Mouse (Mus musculus) erythroid progenitor cell, adult 5-6 weeks (primary cell): ENCODE data around the gene Fkbp6. TPM values are rescaled to one million over a fixed set of nuclear protein-coding genes. Genes with fewer than 3 reads are reported as not detected.
"Not testable (repeated sequence)": the region's sequence is repeated elsewhere in the genome, so short reads cannot be mapped to it uniquely, and the experiment has no call there.

Experiments used
- ATAC-seq: replicated peaks from 2 replicates; pipeline ENCODE4 v1.8.0; 2016; ENCODE audit warnings: moderate number of reproducible peaks, mild to moderate bottlenecking, moderate TSS enrichment, inconsistent platforms; ENCODE audit not compliant: poor library complexity, low FRiP score, severe bottlenecking
- total RNA-seq, 2 experiments: library from RNA; stranded (forward) in 1 of 2; stranded (reverse) in 1 of 2; fragments of 150-400 nt in 1 of 2; fragments of 186-747, 209-891 nt in 1 of 2; gene quantifications; 2 replicates each; pipeline versions ENCODE4 v1.2.3 to v1.2.4; 2015 to 2017; ENCODE audit warnings: low replicate concordance in 2 of 2

The Fkbp6 gene
- total RNA-seq (2015; ENCODE audit: low replicate concordance) (not detected in 2 replicates), total RNA-seq (2017; ENCODE audit: low replicate concordance) (not detected in 2 replicates)

DNA sequence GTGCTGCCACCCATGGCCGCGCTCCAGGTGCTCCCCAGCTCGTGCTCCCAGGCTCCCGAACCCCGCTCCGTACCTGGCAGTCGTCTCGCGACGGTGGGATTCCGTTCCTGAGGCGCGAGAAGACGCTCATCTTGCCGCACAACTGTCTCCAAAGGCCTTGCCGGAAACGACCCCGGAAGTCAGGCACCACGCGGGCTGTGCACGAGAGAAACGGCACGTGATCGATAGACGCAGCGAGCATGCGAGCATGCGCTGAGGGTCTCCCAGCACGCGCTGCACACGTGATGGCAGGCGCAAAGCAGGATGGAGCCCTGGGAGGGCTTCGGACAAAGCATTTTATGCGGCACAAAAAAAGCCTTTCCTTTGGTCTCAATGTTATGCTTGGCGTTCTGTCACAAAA is at the start of gene Fkbp6:
Fkbp6 (minus strand) TSS at position 183 of the 400 bp plus-strand sequence.
- no peak for ATAC-seq

DNA sequence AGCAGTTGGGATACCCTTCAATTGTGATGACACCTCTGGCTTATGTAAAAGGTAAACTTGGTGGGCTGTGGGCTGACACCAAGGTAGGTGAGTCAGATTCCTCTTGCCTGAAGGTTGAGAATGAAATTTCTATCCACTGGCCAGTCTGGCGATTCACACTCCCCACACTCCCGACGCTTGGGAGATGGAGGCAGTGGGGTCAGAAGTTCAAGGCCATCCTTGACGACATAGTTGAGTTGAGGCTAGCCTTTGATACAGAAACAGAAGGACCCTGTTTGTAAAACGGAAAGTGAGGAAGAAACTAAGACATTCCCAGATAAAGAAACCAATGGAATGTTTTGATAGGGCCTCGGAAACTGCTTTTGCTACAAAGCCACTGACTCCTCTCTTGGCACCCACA is 49.5 kb upstream of the Fkbp6 start:
- no peak for ATAC-seq

DNA sequence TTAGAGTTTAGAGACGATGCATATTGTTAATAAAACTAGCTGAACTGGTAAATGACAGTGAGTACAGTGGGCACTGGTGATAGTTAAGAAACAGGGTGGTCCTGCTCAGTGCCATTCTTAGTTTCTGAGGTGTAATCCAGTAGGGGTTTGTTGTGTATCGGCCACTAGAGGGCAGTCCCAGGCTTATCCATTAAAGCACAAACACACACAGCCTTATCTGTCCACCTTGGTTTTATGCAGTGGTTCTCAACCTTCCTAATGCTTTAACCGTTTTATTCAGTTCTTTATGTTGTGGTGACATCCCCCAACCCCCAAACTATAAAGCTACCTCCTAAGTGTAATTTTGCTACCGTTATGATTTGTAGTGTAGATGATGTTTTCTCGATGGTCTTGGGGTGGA is 46.0 kb upstream of the Fkbp6 start:
- ATAC-seq: peak; percentile 65

- peak; percentile 88 for ATAC-seq
Observed at GRCm38 (mm10) chr5:135394004-135394823, 44.4 kb upstream of the Fkbp6 start, which contains the start of gene Pom121. TSS of gene Pom121 (minus strand) at chr5:135394546.

- no peak for ATAC-seq
Observed at GRCm38 (mm10) chr5:135383771-135384170, 33.9 kb upstream of the Fkbp6 start.

DNA sequence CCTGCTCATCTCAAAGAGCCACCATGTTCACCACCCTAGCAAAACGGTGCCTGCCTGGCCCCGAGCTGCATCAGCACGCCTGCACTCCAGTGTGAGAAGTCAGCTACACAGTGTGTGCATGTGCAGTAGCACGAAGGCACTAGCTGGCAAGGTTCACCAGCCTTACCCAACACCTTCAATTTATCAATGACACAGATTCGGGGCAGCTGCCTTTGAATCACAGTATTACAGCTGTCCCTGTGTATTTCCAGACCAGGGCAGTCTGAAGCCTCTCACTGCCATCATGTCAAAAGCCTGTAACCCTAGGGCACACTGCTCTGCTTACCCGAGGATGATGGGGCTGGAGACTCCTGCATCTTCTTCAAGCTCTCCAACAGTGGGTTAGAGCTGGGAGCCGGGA is 32.9 kb upstream of the Fkbp6 start:
- no peak for ATAC-seq

- no peak for ATAC-seq
Observed at GRCm38 (mm10) chr5:135381356-135381925, 31.6 kb upstream of the Fkbp6 start.

- no peak for ATAC-seq
Observed at GRCm38 (mm10) chr5:135380681-135381080, 30.8 kb upstream of the Fkbp6 start.

- ATAC-seq: no peak
Observed at GRCm38 (mm10) chr5:135376341-135376740, 26.5 kb upstream of the Fkbp6 start.

DNA sequence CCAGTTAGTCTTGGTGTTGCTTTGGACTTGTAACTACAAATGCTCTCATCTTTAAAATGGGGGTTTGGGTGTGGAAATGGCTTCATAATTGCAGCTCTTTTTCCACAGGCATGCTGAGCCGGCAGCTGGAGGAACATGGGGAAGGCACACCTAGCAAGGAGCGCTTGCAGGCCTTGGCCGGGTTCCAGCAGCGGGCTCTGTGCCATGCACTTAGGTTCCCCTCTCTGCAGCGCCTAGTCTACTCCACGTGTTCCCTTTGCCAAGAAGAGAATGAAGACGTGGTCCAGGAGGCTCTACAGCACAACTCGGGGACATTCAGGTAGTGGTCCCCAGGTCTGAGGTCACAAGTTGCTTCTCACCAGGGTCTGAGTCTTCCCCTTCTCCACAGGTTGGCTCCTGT is 25.3 kb upstream of the Fkbp6 start:
- ATAC-seq: no peak

GRCm38 (mm10) chr5:135373601-135374000 is 23.8 kb upstream of the Fkbp6 start:
- no peak for ATAC-seq

- ATAC-seq: no peak
Observed at GRCm38 (mm10) chr5:135371195-135371594, 21.4 kb upstream of the Fkbp6 start.

DNA sequence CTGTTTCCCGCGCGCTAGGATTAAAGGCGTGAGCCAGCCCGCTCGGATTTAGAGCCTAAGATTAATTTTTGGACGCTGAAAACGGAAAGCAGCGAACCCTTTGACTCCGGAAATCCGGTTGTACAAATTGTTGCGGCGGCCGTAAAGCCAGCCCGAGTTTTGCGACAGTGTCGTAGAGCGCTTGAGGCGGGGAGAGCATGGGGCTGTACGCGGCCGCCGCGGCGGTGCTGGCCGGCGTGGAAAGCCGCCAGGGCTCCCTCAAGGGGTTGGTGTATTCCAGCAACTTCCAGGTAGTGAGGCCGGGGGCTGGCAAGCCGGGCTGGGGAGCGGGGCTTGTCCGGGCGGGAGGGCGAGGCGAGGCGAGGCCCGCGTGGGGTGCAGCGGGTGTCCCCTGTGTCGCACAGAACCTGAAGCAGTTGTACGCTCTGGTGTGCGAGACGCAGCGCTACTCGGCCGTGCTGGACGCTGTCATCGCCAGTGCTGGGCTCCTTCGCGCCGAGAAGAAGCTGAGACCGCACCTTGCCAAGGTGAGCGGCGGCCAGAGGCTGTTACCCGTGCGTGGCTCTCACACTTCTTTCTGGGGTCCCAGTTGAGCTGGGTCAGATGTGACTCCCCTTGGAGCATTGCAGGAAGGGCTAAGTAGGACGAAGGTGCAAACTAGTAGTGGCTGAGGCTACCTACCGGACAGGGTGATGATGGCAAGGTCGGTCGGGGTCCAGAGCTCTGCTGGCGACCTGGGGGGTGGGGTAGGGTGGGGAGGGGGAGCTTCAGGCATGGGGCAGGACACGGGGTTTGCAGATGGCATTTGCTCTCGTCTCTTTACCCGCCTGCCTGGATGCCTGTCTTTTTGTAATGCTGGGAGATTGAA is 20.2 kb upstream of the Fkbp6 start, which contains the start of gene Nsun5:
Nsun5 (plus strand) TSS at position 167 of the 868 bp plus-strand sequence.
- peak; percentile 80 for ATAC-seq

DNA sequence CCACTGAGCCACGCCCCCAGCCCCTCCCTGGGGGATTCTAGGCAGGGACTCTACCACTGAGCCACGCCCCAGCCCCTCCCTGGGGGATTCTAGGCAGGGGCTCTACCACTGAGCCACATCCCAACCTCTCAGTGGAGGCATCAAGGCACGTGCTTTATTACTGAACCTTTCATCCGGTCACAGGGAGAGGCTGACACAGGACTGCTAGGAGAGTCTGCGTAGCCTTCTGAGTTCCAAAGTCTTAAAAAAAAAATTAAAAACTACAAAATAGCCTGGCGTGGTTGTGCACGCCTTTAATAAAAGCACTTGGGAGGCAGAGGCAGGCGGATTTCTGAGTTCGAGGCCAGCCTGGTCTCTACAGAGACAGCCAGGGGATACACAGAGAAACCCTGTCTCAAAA is 19.4 kb upstream of the Fkbp6 start:
- ATAC-seq: not testable (repeated sequence)

DNA sequence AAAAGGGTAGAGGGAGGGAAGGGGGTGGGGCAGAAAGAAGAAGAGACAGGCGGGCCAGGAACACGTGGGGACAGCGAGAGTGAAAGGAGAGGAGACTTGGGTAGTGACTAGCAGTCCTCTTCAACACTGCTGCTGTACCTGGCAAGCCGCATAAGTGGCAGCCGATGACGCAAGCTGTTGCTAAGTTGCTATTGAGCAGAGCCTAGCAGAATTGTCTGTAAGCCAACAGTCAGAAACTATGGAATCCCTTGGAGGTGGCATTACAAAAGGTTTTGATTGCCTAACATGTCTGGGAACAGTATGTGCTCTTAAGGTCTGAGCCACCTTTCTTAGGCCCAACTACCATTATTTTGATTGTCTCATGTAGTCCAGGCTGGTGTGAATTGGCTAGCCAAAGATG is 18.5 kb upstream of the Fkbp6 start:
- no peak for ATAC-seq

DNA sequence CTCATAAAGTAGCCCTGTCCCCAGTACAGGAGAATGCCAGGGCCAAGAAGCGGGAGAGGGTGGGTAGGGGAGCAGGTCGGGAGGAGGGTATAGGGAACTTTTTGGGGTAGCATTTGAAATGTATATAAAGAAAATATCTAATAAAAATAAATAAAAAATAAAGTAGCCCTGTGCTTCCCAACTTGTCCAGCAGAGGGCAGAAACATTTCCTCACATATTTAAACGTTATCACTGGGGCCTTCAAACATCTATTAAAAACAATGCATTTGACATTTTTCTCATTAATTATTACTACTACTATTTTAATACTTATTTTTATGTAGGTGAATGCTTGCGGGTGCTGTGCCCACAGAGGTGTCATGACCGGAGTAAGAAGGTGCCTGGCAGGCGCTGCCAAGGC is 18.0 kb upstream of the Fkbp6 start:
- no peak for ATAC-seq

DNA sequence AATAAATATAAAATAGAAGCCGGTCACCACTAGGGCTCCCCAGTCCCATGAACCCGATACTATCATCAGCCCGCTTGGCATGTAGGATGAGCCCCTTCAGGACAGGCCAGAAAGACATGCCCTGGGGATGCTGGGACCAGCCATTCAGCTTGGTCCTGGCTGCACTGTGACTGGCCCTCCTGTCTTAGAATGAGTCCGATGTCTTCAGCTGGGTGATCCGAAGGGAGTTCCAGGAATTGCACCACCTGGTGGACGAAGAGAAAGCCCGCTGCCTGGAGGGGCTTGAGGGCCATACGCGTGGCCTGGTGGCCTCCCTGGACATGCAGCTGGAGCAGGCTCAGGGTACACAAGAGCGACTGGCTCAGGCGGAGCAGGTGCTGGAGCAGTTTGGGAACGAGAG is 13.7 kb upstream of the Fkbp6 start:
- no peak for ATAC-seq

DNA sequence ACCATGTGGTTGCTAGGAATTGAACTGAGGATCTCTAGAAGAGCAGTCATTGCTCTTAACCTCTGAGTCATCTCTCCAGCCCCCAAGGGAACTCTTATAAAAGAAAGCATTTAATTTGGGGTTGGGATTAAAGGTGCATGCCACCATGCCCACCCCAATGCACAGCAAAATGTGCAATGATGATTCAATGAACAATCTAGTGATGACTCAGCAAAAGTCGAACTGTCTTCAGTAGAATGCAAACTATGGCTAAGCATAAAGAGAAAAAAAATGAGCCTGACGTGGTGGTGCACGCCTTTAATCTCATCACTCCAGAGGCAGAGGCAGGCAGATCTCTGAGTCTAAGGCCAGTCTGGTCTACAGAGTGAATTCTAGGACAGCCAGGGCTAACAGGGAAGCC is 12.7 kb upstream of the Fkbp6 start:
- no peak for ATAC-seq

DNA sequence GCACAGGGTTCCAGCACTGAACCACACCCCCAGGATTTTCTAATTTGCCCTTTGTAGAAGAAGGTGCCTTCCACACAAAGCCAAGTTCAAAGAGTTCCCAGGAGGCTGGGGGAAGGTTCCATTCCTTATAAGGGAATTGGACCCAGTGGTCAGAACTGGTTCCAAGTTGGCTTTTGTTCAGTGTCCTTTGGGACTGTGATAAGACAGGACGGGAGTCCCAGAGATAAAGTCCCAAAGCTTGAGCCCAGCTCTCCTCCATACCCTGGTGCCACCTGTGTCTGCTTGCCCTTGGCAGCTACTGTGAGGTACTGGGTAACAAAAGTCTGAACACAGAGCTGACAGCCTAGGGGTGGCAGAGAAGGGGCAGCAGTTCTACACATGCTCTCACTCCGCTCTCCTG is 9.9 kb upstream of the Fkbp6 start:
- ATAC-seq: no peak

DNA sequence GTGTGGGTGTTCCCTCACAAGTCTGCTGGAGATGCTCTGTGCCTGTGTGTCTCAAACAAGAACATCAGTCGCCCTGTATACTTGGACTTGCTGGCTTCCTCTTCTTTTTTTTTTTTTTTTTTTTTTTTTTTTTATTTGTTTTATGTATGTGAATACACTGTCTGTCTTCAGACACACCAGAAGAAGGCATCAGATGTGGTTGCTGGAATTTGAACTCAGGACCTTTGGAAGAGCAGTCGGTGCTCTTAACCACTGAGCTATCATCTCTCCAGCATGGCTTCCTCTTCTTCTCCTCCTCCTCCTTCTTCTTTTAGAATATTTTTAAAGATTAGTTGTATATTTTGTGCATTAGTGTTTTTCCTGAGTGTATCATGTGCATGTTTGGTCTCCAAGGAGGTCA is 7.7 kb upstream of the Fkbp6 start:
- ATAC-seq: 0 out of 2 replicates have a peak, but pooled peaks have one; percentile 59
